Comparison of ENCODE assay signal across 46 mouse cellular contexts in the genomic region with DNA sequence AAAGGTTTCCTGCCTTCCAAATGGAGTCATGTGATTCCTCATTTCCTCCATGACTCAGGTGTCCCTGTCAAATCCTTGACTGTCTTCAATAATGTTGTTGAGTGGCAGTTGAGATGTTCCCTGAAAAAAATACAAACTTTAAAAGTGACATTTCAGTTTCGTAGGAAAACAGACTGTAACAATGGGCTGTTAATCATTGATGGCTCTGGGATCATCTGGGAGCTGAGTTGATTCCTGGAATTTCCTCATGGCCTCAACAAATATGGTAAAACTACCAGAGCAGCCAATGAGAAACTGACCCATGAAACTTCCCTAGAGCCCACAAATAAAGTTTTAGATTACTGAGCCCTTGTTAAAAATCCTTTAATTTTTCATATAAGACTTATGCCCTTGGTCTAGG. TPM values are rescaled to one million over a fixed set of nuclear protein-coding genes. Genes with fewer than 3 reads are reported as not detected.
"Had no signal": no experiment of that assay in that cellular context is flagged by ENCODE, and none has a peak within 500 bp of the region (broad histone marks: within the 10 kb centered on the region; RNA-seq: fewer than 3 reads in every experiment).

No protein-coding gene starts in this region.

- H3K27ac ChIP-seq: left cerebral cortex, adult 2 months; limb, embryonic 10.5 days; limb, embryonic 12.5 days; limb, embryonic 13.5 days; limb, embryonic 15.5 days; liver, embryonic 13.5 days; liver, embryonic 14.5 days; liver, embryonic 15.5 days; lung, embryonic 15.5 days; macrophage; midbrain, embryonic 10.5 days; midbrain, embryonic 12.5 days; midbrain, embryonic 13.5 days; midbrain, embryonic 15.5 days had no signal

- H3K9ac ChIP-seq: limb, embryonic 12.5 days; limb, embryonic 13.5 days; limb, embryonic 15.5 days; liver, embryonic 13.5 days; liver, embryonic 14.5 days; liver, embryonic 15.5 days; liver, postnatal 0 days; lung, embryonic 14.5 days; lung, embryonic 15.5 days; midbrain, embryonic 12.5 days; midbrain, embryonic 13.5 days; midbrain, embryonic 15.5 days had no signal

- H3K9me3 ChIP-seq: limb, embryonic 10.5 days; limb, embryonic 15.5 days; liver, embryonic 13.5 days; liver, embryonic 15.5 days; lung, embryonic 15.5 days; midbrain, embryonic 13.5 days; midbrain, embryonic 15.5 days had no signal

- H3K4me2 ChIP-seq: limb, embryonic 12.5 days; limb, embryonic 13.5 days; limb, embryonic 15.5 days; liver, embryonic 11.5 days; liver, embryonic 13.5 days; liver, embryonic 15.5 days; lung, embryonic 14.5 days; lung, embryonic 15.5 days; midbrain, embryonic 11.5 days; midbrain, embryonic 12.5 days; midbrain, embryonic 13.5 days; midbrain, embryonic 15.5 days had no signal

- ATAC-seq: liver, postnatal 0 days; lung, postnatal 0 days; midbrain, embryonic 13.5 days; midbrain, embryonic 15.5 days; midbrain, embryonic 16.5 days had no signal

- H3K4me3 ChIP-seq: left cerebral cortex, adult 2 months; limb, embryonic 10.5 days; limb, embryonic 12.5 days; limb, embryonic 13.5 days; limb, embryonic 15.5 days; liver, embryonic 13.5 days; liver, embryonic 15.5 days; lung, embryonic 15.5 days; megakaryocyte, embryonic 14.5 days; midbrain, embryonic 10.5 days; midbrain, embryonic 12.5 days; midbrain, embryonic 13.5 days; midbrain, embryonic 15.5 days; myocyte had no signal

- H3K4me1 ChIP-seq: limb, embryonic 10.5 days; limb, embryonic 12.5 days; limb, embryonic 13.5 days; limb, embryonic 15.5 days; liver, embryonic 13.5 days; liver, embryonic 15.5 days; lung, embryonic 15.5 days; megakaryocyte, embryonic 14.5 days; midbrain, embryonic 10.5 days; midbrain, embryonic 12.5 days; midbrain, embryonic 13.5 days; midbrain, embryonic 15.5 days had no signal

- DNase-seq: left cerebral cortex, postnatal 4 days; liver; liver, embryonic 13.5 days; liver, postnatal 0 days; lung, adult 18-20 months; lung, adult 2 months; lung, embryonic 14.5 days; lung, postnatal 10 days; lung, postnatal 14 days; lung, postnatal 36 days; lung, postnatal 4 days; midbrain, embryonic 14.5 days had no signal

- H3K36me3 ChIP-seq: limb, embryonic 10.5 days; limb, embryonic 12.5 days; limb, embryonic 13.5 days; limb, embryonic 15.5 days; liver, embryonic 13.5 days; liver, embryonic 15.5 days; lung, embryonic 15.5 days; midbrain, embryonic 10.5 days; midbrain, embryonic 12.5 days; midbrain, embryonic 13.5 days; midbrain, embryonic 15.5 days had no signal

- H3K27me3 ChIP-seq: limb, embryonic 12.5 days; limb, embryonic 13.5 days; limb, embryonic 15.5 days; liver, embryonic 13.5 days; liver, embryonic 15.5 days; lung, embryonic 15.5 days; megakaryocyte, embryonic 14.5 days; midbrain, embryonic 12.5 days; midbrain, embryonic 13.5 days; midbrain, embryonic 15.5 days had no signal

RNA-seq across cellular contexts. Expression of a gene that starts 37.9 kb away (rescaled TPM):
- total RNA-seq: left cerebral cortex, adult 2 months; left cerebral cortex, adult 8-10 months; left cerebral cortex, postnatal 10 days; left cerebral cortex, postnatal 14 days; left cerebral cortex, postnatal 25 days; left cerebral cortex, postnatal 36 days; left cerebral cortex, postnatal 4 days; megakaryocyte progenitor cell, adult 5-6 weeks; megakaryocyte, adult 5-6 weeks; megakaryocyte-erythroid progenitor cell, adult 5-6 weeks; midbrain, postnatal 0 days; monocyte, adult 5-6 weeks had no signal
- polyA plus RNA-seq: limb, embryonic 11.5 days; limb, embryonic 12.5 days; limb, embryonic 13.5 days; limb, embryonic 14.5 days; limb, embryonic 15.5 days; liver, embryonic 11.5 days; liver, embryonic 13.5 days; liver, embryonic 14.5 days; liver, embryonic 15.5 days; liver, embryonic 16.5 days; liver, postnatal 0 days; lung, adult 2 months; lung, embryonic 14.5 days; lung, embryonic 15.5 days; lung, embryonic 16.5 days; lung, postnatal 0 days; macrophage; midbrain, embryonic 10.5 days; midbrain, embryonic 11.5 days; midbrain, embryonic 12.5 days; midbrain, embryonic 13.5 days; midbrain, embryonic 14.5 days; midbrain, embryonic 15.5 days; midbrain, embryonic 16.5 days; midbrain, postnatal 0 days; neural tube, embryonic 11.5 days had no signal
